Mouse (Mus musculus): ENCODE measurements around the gene Hormad1.
"Not testable (repeated sequence)": the region's sequence is repeated elsewhere in the genome, so short reads cannot be mapped to it uniquely, and the experiment has no call there.

DNA sequence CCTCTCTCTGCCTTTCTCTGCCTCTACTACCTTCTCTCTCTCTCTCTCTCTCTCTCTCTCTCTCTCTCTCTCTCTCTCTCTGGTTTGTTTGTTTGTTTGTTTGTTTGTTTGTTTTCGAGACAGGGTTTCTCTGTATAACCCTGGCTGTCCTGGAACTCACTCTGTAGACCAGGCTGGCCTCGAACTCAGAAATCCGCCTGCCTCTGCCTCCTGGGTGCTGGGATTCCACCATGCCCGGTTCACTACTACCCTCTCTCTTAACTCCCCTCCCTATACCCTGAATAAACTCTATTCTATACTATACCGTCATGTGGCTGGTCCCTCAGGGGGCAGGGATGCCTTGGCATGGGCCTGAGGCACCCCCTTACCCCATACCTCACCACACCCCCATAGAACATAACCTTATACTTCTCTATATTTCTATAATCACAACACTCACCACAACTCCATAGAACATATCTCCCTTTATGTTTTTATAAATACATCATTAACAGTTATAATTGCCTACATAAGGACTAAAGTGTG, 64.6 kb downstream of the Hormad1 start:
- TF ChIP-seq POLR2A (IDR thresholded peaks at IDR 0.05; ENCODE audit: borderline replicate concordance, low read depth, low read length); CTCF (IDR thresholded peaks at IDR 0.05; ENCODE audit: low read depth, low read length): not testable (repeated sequence)
